Mouse (Mus musculus) CD4-positive, CD25-positive, alpha-beta regulatory T cell, adult 4 months (primary cell): ENCODE results near the gene Psmb8. TPM values are rescaled to one million over a fixed set of nuclear protein-coding genes. Genes with fewer than 3 reads are reported as not detected.

Experiments
- ATAC-seq: one replicate; pipeline ENCODE4 v1.8.0; 2017
- polyA plus RNA-seq, 2 experiments: library from polyadenylated mRNA; unstranded; fragments of 100-300 nt; shearing (Covaris generic); gene quantifications; one replicate each; pipeline ENCODE4 v1.2.1; 2017

Gene Psmb8
- polyA plus RNA-seq, 2 experiments from 2014 or later: 781 to 871 TPM

DNA sequence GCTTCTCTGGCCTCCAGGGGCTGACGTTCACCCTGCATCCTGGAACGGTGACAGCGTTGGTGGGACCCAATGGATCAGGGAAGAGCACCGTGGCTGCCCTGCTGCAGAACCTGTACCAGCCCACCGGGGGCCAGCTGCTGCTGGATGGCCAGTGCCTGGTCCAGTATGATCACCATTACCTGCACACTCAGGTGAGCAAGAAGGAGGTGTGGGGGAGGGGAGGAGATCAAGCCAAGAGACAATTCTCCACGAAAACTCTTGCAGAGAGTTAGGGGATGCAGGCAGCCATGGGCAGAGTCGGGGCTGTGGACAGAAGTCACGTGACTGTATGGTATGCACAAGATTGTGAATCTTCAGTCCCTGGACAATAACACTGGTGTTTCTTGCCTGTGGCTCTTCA lies 4.1 kb upstream of the Psmb8 start:
- no peak for ATAC-seq

DNA sequence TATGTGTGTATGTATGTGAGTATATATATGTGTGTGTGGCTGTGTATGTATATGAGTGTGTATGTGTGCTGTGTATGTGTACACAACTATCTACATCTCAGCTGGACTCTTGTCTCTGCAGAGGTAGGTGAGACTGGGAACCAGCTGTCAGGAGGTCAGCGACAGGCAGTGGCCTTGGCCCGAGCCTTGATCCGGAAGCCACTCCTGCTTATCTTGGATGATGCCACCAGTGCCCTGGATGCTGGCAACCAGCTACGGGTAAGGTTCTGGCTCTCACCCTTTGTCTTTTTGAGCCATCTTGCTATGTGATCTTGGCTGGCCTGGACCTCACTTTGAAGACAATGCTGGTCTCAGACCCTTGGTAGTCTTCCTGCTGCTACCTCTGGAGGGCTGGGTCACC lies 2.8 kb upstream of the Psmb8 start:
- ATAC-seq: no peak

DNA sequence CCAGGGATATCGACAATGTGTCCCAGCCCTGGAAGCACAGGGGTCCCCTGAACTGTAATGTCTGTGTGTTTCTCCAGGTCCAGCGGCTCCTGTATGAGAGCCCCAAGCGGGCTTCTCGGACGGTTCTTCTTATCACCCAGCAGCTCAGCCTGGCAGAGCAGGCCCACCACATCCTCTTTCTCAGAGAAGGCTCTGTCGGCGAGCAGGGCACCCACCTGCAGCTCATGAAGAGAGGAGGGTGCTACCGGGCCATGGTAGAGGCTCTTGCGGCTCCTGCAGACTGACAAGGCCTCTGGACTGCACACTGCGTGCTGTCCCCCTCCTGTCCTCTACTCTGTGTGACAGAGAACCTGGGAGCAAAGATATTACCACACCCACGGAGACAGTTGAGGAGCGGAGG lies 1.0 kb upstream of the Psmb8 start:
- peak; percentile 78 for ATAC-seq

DNA sequence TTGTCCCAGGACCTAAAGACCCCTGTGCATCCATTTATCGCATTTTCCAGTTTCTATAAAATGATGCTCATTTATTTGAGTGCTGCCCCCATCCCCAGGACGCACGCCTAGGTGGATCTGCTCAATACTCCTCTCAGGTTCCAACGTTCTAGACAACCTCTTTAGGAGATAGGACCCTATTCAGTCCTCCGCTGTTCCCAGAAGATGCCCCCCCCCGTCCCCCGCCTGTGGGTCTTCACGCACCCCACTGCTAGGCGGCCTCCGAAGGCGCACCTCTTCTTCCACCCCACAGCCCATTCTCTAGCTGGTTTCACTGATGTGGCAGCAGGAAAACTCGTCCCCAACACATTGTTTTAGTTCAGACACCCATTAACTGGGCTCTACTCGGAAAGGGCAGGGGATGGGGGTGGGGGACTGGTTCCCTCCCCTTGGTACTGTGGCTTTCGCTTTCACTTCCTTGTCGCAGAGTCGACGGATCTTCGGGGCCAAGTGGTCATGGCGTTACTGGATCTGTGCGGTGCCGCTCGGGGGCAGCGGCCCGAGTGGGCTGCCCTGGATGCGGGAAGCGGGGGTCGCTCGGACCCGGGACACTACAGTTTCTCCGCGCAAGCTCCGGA lies 491 bp downstream of the Psmb8 start:
- peak; percentile 72 for ATAC-seq

DNA sequence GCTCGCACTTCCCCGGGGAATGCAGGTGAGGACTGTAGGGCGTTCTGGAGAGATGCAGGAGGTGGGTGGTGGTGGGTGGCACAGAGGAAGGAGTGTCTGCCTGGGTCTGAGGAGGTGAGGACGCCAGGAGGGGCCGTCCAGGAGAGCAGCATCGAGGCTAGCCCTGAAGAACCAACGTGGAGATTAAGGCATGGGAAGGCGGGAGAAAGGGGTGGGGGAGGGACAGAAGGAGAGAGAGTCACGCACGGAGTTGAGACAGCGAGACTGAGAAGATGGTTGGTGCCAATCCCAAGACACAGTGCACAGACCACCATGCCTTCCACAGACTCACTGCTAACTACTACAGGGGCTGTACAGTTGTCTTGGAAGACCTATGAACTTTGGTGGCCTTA lies 996 bp downstream of the Psmb8 start:
- ATAC-seq: peak; percentile 8

DNA sequence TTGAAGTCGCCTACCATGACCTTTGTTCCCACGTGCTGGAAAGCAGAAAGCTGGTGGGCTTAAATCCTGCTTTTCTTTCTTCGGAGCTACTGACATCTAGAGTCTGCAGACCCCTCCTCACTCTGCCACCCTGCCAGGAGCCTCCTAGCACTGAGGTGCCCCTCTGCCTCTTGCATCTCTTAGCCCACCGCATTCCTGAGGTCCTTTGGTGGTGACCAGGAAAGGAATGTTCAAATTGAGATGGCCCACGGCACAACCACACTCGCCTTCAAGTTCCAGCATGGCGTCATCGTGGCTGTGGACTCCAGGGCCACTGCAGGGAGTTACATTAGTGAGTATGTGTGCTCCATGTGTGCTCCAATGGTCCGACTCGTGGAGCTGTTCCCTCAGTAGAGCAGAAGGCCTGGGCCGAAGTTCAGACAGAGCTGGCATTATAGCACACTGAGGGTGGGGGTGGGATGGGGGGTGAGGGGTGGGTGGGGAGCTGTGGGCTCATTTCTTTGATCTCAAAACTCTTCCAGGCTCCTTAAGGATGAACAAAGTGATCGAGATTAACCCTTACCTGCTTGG lies 1.6 kb downstream of the Psmb8 start:
- no peak for ATAC-seq

DNA sequence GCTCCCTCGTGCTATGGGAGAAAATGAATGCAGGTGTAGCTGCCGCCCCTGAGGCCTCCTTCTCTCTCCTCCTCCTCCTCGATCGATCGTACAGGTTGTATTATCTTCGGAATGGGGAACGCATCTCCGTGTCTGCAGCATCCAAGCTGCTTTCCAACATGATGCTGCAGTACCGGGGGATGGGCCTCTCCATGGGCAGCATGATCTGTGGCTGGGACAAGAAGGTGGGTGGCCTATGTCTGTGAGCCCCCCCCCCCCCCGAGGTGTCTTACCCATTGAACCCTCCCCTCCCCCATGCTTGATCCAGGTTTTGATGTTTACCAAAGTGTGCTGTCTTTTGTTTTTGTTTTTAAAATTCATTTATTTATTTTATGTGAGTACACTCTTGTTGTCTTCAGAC lies 2.5 kb downstream of the Psmb8 start:
- no peak for ATAC-seq

DNA sequence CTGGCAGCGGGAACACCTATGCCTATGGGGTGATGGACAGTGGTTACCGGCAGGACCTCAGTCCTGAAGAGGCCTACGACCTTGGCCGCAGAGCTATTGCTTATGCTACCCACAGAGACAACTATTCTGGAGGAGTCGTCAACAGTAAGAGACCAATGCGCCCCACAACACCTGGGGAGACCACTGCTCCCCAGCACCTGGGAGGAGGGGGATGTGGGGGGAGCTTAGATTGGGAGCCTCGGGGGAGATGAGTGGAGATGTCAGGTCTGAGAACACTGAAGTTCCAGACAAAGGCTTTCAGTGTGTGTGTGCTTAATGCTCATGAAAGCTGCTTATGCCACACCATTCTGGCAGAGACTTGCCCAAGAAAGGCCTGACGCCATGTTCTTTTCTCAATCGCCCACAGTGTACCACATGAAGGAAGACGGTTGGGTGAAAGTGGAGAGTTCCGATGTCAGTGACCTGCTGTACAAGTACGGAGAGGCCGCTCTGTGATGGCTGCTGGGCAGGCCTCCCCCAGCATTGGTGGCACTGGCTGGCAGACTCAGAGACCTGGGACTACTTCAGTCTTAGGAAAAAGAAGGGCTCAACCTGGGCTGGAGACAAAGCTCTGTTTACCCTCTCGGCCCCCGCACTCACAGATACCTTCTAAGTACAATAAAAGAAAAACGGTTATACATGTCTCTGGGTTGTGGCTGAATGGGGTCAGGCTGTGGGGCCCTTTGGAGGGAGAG lies 3.4 kb downstream of the Psmb8 start:
- ATAC-seq: no peak

DNA sequence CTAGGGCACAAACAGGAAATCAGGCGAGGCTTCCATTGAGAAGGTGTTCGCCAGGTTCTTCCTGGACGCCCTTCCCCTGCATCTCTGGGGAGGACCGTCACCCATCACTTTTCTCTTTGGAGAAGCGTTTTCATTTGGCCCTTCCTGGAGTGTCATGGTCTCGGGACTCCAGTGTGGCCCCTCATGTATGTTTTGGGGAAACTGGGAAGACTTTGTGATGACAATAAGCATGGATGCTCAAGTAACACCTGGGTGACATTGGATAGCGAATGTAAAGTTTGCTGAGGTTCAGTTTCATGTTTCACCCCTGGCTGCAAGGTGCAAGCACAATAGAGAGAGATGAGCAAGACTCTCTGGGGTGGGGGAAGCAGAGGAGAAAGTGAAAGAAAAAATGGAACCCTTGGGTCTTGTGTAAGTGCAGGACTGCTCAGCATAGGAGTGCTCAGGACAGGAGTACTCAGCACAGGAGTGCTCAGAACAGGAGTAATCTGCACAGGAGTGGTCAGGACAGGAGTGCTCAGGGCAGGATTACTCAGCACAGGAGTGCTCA lies 4.1 kb downstream of the Psmb8 start:
- no peak for ATAC-seq

DNA sequence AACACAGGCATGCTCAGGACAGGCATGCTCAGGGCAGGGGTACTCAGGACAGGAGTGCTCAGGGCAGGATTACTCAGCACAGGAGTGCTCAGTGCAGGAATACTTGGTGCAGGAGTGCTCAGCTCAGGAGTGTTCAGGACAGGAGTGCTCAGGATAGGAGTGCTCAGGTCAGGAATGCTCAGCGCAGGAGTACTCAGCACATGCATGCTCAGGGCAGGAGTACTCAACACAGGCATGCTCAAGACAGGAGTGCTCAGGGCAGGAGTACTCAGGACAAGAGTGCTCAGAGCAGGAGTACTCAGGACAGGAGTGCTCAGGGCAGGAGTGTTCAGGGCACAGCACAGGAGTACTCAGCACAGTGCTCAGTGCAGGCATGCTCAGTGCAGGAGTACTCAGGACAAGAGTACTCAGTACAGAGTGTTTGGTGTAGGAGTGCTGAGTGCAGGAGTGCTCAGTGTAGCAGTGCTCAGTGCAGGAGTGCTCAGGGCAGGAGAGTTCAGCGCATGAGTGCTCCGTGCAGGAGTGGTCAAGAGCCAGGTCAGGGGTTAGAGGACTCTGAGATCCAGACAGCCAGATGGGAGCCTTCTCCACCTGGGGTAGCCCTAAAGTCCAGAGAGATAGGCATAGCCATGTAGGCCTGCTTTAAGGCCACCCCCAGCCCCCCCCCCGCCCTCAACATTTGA lies 5.4 kb downstream of the Psmb8 start:
- ATAC-seq: no peak

DNA sequence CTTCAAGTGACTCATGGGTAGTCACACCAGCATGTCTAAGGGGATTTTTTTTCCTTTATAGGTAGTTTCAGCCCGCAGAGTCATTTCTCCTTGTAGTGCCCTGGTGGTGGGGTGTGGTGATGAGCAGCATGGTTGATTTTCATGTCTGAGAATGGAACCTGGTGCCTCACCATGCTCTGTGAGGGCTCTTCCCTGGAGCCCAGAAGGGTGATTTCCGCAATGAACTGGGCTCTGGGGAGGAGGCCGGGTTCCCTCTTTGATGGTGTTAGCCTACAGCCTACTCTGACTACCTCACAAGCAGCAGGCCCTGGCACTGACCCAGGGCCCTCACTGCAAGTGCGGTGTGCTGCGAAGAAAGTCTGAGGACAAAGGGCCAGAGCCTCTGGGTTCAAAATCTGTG lies 5.9 kb downstream of the Psmb8 start, which contains the start of gene Tap2:
Tap2 (plus strand) TSS at position 84 of the 400 bp plus-strand sequence.
- peak; percentile 47 for ATAC-seq

DNA sequence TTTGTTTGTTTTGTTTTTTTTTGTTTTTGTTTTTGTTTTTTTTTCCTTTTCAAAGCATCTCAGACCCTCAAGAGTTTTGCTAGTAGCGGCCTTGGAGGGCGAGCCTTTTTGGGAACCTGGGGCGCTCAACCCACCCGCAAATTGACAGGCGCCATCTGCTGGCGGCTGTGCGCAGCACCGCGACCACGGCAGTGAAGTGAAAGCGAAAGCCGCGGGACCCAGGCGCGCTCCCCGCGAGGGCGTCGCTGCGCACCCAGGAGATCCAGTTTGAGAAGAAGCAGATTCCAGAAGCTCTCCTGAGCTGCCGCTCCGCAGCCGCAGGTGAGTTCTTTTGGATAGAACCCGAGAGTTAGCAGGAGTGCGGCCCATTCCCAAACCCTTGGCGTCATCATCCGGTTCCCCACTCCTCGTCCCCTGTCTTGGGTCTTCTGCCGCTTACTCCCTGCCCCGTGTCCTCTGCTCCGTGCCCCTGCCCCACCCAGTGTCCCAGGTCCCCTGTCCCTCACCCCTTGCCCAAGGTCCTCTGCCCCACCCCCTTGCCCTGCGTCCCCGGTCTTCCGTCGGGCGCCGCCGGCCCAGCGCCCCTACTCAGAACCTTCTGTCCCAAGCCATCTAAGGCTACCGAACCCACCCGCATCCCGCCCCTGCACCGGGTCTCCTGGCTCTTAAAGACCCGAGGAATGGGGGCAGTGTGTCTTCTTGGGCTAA lies 6.9 kb downstream of the Psmb8 start:
- ATAC-seq: peak; percentile 58

DNA sequence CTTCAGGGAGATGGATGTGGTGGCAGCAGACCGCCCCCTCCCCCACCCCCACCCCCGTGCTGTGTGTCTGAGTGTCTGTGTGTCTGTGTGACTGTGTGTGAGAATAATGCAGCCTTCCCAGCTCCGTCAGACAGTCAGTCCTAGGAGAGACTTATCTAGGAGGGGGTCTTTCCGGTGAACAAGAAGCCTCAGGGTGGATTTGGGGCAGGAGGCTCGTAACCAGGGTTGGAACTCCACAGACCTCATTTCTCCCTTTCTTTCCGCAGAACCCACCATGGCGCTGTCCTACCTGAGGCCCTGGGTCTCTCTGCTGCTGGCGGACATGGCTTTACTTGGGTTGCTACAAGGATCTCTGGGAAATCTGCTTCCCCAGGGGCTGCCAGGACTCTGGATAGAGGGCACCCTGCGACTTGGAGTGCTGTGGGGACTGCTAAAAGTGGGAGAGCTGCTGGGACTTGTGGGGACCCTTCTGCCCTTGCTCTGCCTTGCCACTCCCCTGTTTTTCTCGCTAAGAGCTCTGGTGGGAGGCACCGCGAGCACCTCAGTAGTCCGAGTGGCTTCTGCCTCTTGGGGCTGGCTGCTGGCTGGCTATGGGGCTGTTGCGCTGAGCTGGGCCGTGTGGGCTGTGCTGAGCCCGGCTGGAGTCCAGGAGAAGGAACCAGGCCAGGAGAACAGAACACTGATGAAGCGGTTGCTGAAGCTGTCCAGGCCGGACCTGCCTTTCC lies 7.7 kb downstream of the Psmb8 start:
- no peak for ATAC-seq

DNA sequence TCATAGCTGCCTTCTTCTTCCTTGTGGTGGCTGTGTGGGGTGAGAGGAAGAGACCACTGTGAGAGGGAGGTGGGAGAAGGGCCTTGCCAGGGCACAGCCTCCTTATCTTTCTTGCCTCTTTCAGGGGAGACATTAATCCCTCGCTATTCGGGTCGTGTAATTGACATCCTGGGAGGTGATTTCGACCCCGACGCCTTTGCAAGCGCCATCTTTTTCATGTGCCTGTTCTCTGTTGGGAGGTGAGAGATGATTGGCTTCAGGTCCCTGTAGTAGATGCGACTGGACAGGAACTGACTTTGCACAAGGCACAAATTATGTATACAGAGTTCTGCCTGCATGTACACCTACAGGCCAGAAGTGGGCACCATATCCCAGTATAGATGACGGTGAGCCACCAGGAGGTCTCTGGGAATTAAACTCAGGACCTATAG lies 8.2 kb downstream of the Psmb8 start:
- ATAC-seq: peak; percentile 57

DNA sequence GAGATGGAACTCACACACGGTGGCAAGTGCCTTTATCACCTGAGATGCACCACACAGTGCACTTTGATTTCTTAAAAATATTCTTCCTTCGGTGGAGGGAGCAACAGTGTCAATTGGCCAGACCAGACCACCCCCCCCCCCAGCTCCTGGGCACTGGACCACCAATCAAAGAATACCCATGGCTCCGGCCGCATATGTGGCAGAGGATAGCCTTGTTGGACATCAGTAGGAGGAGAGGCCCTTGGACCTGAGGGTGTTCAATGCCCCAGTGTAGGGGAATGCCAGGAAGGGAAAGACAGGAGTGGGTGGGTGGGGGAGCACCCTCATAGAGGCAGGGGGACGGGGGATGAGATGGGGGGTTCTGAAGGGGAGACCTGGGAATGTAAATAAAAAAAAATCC lies 9.2 kb downstream of the Psmb8 start:
- ATAC-seq: no peak

DNA sequence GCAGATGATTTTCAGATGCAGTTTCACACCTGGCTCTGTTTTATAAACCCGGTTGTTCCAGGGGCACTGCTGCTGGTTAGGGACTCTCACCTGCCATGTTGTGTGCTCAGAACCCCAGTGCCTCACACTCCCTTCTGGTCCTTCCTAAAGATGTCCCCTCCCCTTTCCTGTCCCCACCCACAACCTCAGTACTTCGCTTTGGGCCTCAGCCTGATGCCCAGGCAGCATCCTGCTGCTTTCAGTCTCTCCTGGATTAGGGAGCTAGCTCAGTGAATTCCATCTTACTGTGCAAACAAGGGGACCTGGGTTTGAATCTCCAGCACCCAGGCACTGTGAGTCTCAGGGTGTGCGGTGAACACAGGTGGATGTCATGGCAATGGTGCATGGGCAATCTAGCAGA lies 9.9 kb downstream of the Psmb8 start:
- ATAC-seq: no peak

DNA sequence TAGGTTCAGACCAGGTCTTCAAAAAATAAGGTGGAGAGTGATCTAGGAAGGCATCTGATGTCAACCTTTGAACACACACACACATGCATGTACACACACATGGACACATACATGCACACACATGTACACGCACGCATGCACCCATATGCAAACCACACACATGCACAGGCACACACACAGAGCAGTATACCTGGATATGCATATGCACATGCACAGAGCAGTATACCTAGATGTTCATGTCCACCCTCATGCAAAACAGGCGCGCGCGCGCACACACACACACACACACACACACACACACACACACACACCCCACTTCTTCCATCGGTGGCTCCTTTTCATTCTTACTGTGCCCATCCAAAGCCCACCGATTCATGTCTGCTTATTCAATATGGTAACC lies 10.3 kb downstream of the Psmb8 start:
- no peak for ATAC-seq

DNA sequence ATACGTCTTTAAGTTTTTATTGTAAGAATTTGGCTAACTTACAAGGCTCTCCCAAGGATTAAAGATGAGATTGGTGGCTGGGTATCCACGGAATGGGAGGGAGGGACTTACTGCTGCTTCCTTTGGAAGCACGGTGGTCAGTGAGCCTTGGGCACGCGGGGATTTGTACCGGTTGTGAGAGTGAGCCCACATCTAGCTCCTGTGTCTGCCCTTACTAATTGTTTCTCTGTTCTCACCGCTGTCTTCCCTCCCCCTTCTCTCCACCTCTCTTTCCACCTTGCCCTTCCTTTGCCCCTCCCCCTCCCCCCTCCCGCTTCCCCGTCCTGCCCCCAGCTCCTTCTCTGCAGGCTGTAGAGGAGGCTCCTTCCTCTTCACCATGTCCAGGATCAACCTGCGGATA lies 10.9 kb downstream of the Psmb8 start:
- ATAC-seq: no peak

DNA sequence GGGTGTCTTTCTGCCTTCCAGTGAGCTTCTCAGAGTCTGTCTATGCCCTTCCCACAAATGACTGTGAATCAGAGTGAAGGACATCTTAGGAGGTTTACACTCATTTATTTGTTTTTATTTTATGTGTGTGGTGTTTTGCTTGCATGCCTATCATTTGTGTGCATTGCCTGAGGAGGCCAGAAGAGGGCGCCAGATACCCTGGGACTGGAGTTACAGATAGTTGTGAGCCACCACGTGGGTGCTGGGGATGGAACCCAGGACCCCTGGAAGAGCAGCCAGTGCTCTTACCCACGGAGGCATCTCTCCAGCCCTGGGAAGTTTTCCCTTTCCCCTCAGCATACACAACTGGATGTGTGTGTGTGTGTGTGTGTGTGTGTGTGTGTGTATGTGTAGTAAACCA lies 12.2 kb downstream of the Psmb8 start:
- ATAC-seq: no peak

DNA sequence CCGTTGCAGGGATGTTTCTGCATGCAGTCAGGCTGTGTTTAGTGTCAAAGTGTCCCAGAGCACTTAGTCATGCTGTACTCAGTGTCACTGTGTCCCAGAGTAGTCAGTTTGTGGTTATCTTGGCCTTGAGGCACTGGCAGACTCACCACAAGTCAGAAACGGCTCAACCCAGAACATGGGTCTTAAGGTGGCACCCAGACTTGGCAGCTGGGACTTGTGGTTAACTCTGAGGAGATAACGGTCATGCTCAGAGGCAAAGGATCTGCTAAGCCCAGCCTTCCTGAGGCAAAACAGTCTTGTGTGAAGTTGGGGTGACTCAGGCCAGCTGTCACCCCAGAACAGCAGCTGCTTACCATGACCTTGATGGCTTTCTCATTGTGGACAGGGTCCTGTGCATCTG lies 13.1 kb downstream of the Psmb8 start:
- ATAC-seq: peak; percentile 40

DNA sequence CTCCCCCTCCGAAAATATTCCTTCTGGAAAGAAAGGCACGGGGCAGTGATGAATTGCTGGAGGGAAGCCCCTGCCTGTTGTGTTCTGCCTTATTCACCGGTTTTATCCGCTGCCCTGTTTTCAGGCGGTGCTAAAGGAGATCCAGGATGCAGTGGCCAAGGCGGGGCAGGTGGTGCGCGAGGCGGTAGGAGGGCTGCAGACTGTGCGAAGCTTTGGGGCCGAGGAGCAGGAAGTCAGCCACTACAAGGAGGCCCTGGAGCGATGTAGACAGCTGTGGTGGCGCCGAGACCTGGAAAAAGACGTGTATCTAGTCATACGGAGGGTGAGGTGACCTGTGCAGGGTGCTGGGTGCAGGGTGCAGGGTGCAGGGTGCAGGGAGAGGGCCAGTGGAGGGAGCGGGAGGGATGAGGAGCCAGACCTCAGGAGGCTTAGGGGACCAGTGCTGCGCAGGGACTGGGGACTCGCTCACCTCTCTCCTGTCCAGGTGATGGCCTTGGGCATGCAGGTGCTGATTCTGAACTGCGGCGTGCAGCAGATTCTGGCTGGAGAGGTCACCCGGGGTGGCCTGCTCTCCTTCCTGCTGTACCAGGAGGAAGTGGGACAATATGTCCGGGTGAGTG lies 14.3 kb downstream of the Psmb8 start:
- peak; percentile 76 for ATAC-seq
